Mouse (Mus musculus): Measurements from ENCODE around the gene Abca13.

Abca13 gene

DNA sequence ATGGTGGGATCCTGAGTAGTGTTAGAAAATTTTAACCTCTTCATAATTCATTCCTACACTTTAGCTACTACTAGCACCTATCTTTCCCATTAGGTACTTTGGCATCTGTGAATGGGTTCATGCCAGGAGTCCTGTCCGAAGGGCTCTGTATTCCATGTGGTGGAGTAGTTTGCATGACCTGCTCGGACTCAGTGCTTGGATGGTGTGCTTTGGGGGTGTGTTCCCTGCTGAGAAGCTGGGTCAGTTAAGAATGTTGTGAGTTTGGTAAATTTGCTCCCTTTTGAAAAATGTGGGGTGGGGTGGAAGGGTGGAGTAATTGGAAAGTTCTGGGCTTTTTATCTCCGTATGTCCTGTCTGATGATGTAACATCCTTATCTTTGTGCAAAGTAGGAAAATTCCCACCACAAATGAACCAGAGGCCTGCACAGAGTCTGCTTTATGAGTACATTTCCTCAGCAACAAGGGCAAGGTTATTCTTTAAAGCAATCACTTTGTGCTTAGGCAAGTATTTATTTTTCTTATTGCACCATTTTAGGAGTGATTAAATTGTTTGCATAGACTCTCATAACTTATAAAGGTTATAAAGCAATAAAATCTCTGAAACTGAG is 475.0 kb downstream of the Abca13 start:
- DNase-seq (ENCODE audit: low read depth, low spot score): no peak

- no peak for DNase-seq (ENCODE audit: low read depth, low spot score)
Measured at GRCm38 (mm10) chr11:9669430-9669829, 477.7 kb downstream of the Abca13 start.

DNA sequence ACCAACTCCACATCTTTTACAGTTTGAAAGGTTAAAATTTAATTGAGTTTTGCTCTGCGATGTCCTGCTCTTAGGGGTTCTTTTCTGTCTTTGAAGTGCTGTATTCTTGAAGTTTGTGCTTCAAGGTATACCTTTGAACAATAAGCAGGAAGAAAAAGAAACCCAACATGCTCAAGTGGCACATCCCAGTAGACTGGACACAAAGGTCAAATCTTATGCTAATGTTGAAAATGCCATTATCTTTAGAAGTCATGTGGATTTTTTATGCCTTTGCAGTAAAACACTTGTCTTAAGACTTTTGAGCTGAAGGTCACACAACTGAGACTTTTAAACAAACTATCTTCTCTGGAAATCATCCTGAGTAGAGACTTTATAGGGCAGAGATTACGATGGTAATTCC is 493.2 kb downstream of the Abca13 start:
- DNase-seq (ENCODE audit: low read depth, low spot score): no peak

DNA sequence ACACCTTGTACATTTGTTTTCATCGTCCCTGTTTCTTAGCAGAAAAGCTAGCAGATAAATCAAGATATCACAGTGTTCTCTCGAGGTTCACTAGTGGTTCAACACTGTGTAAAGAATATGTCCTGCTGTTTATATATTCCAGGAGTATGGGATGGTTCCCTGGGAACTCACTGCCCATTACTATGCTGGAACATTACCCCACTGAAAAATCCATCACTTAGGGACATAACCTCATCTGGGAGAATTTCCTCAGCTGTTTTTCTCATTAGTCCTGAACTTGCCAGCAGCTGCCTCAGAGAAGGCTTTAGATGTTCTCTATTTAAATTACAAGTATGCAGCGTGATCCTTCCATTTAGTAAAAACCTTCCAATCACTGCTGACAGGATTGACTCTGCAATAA is 513.4 kb downstream of the Abca13 start:
- no peak for DNase-seq (ENCODE audit: low read depth, low spot score)

DNA sequence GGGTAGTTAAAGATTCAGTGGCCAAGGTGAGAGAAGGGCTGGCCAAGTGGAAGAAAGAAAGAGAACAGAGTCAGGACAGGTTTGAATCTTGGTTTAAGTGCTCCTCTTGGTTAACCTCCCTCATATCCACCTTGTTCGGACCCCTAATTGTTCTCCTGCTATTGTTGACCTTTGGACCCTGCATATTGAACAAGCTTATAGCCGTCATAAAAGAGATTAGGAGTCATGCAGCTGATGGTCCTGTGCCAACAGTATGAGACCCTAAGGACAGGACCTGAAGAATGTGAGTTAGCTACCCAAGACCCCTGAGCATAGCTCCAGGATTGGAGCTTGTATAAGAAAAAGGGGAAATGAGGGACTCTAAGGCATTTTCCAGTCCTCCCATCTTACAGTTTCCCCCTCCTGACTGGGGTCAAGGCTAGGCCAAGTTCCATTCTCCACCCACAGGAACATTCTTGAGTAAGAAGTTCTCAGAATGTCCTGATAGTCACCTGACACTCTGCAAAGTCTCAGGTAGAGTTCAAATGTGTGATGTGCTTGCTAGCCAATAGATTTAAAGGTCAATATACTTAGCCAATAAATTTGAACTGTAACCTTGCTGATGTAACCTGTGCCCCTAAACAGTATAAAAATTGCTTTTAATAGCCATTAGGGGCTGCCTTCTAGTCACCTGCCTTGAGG is 536.2 kb downstream of the Abca13 start:
- DNase-seq (ENCODE audit: low read depth, low spot score): no peak

GRCm38 (mm10) chr11:9731300-9731699 is 539.6 kb downstream of the Abca13 start:
- DNase-seq (ENCODE audit: low read depth, low spot score): no peak
